Mouse (Mus musculus): Measurements from ENCODE around the gene Jade2. TPM values are rescaled to one million over a fixed set of nuclear protein-coding genes. Genes with fewer than 3 reads are reported as not detected.
A peak's percentile ranks its signal among the peaks of the same experiment; 100 is the strongest.

Jade2 gene
- total and polyA plus RNA-seq, 3 experiments: 25.6 to 60.1 (median 58.2) TPM

DNA sequence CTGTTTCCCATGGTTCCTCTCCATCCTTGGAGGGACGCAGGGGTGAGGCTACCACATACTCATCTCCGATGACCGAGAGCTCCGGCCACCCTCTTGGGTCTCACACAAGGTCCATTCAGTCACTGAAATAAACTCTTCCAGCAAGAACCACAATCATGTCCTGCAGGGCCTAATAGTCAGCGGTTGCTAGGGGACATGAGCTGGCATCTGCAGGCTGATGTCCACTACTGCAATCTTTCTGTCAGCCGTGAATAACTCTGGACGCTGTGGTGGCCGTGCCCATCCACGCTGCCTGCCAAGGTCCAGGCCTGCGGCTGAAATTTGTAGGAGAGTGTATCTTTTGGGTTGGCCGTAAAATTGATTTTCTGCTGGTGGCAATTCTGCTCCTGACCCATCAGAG is 34.2 kb downstream of the Jade2 start:
- no peaks in the 10 kb centered on the region for H3K27me3 ChIP-seq (replicated peaks)
- H3K9me3 ChIP-seq (replicated peaks; ENCODE audit: low read length): peaks cover 4% of the 10 kb centered on the region
- peaks cover 38% of the 10 kb centered on the region for H3K79me2 ChIP-seq (replicated peaks; ENCODE audit: control insufficient read depth, extremely low read depth, insufficient read depth, poor library complexity, severe bottlenecking)
- H3K4me3 ChIP-seq (replicated peaks in 1 of 3; ENCODE audit: low read depth in 2 of 3, low read length in 2 of 3, poor library complexity in 1 of 3): no peak overlapping the region
- peaks cover 62 to 81% of the 10 kb centered on the region in 2 experiments for H3K4me1 ChIP-seq (ENCODE audit: control insufficient read depth in 1 of 2, insufficient read depth in 2 of 2)
- dilution Hi-C loops (cut with MboI; ENCODE audit: extremely low pct_ligation_motif_present, extremely low pct_unique_long_range_greater_than_20kb, low sequenced_read_pairs): no loop called here
- in situ Hi-C loops (cut with MboI; ENCODE audit: low pct_ligation_motif_present, low pct_unique_long_range_greater_than_20kb, low sequenced_read_pairs): loop anchor here (10.0 kb wide), 1 partner anchor 142 kb away; the partner anchor contains the start of gene Cdkn2aipnl
- H3K36me3 ChIP-seq (replicated peaks in 1 of 2; ENCODE audit: control insufficient read depth in 1 of 2, insufficient read depth in 1 of 2, low read length in 1 of 2): peaks cover 95 to 99% of the 10 kb centered on the region in 2 experiments
- TF ChIP-seq MAX (IDR thresholded peaks at IDR 0.05; ENCODE audit: low read length) (no peak), SIN3A (IDR thresholded peaks at IDR 0.05; ENCODE audit: low read length) (0 out of 2 replicates have a peak, but pooled peaks have one; percentile 1), MAZ (IDR thresholded peaks at IDR 0.05; ENCODE audit: low read depth, low read length) (no peak)
- H3K27ac ChIP-seq (ENCODE audit: insufficient read depth, low read depth): peak overlapping the region; percentile 67
- H3K4me2 ChIP-seq (ENCODE audit: insufficient read depth, low read depth, poor library complexity, severe bottlenecking): no peak overlapping the region
- DNase-seq (ENCODE audit: extremely low read depth): no peak
- H3K9ac ChIP-seq (ENCODE audit: insufficient read depth, low read depth): no peak overlapping the region

DNA sequence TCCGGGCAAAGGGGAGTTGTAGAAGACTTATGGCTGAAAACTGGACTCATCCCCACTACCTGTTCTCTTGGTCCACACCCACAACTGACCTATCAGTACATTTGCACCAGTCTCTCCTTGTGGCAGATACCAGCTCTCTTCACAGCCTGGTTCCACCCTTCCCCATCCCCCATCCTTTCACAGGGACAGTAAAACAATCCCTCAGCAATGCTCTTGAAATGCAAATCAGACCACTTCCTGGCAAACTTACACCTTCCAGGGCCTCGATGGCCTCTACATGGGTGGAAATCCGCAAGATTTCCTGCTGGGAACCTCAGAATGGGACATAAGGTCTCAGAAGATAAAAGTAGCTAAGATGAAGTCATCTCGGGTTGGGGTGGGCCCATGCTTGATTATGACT is 34.7 kb downstream of the Jade2 start:
- Histone ChIP-seq H3K4me2 (ENCODE audit: insufficient read depth, low read depth, poor library complexity, severe bottlenecking) (peak overlapping the region; percentile 7; the same call in 1 of the 2 replicates), H3K27ac (ENCODE audit: insufficient read depth, low read depth) (peak overlapping the region; percentile 67), H3K79me2 (replicated peaks; ENCODE audit: control insufficient read depth, extremely low read depth, insufficient read depth, poor library complexity, severe bottlenecking) (peaks cover 38% of the 10 kb centered on the region), H3K4me3 (replicated peaks in 1 of 3; ENCODE audit: low read depth in 2 of 3, low read length in 2 of 3, poor library complexity in 1 of 3) (no peak overlapping the region), H3K27me3 (replicated peaks) (no peaks in the 10 kb centered on the region), H3K36me3 (replicated peaks in 1 of 2; ENCODE audit: control insufficient read depth in 1 of 2, insufficient read depth in 1 of 2, low read length in 1 of 2) (peaks cover 95 to 99% of the 10 kb centered on the region in 2 experiments), H3K9ac (ENCODE audit: insufficient read depth, low read depth) (no peak overlapping the region), H3K4me1 (ENCODE audit: control insufficient read depth in 1 of 2, insufficient read depth in 2 of 2) (peaks cover 66 to 86% of the 10 kb centered on the region in 2 experiments), H3K9me3 (replicated peaks; ENCODE audit: low read length) (peaks cover 4% of the 10 kb centered on the region)
- in situ Hi-C loops (cut with MboI; ENCODE audit: low pct_ligation_motif_present, low pct_unique_long_range_greater_than_20kb, low sequenced_read_pairs) (loop anchor here (10.0 kb wide), 1 partner anchor 142 kb away; the partner anchor contains the start of gene Cdkn2aipnl), dilution Hi-C loops (cut with MboI; ENCODE audit: extremely low pct_ligation_motif_present, extremely low pct_unique_long_range_greater_than_20kb, low sequenced_read_pairs) (no loop called here)
- DNase-seq (ENCODE audit: extremely low read depth): no peak
- no peak for TF ChIP-seq TBP (conservative IDR thresholded peaks at IDR 0.05; ENCODE audit: low read depth, low read length)
- no peak for TF ChIP-seq ZMIZ1 (IDR thresholded peaks at IDR 0.05; ENCODE audit: low read depth, low read length)
- no peak for TF ChIP-seq USF2 (conservative IDR thresholded peaks at IDR 0.05; ENCODE audit: low read depth, low read length)
- no peak for TF ChIP-seq JUND (conservative IDR thresholded peaks at IDR 0.05; ENCODE audit: low read depth, low read length)
- TF ChIP-seq UBTF (IDR thresholded peaks at IDR 0.05; ENCODE audit: low read depth, low read length): no peak
- no peak for TF ChIP-seq CHD1 (IDR thresholded peaks at IDR 0.05; ENCODE audit: low read depth, low read length)
- no peak for TF ChIP-seq KAT2A (IDR thresholded peaks at IDR 0.05; ENCODE audit: insufficient replicate concordance, low read length)
- no peak for TF ChIP-seq PAX5 (IDR thresholded peaks at IDR 0.05; ENCODE audit: low read length)
- TF ChIP-seq SIN3A (IDR thresholded peaks at IDR 0.05; ENCODE audit: low read length): peak; percentile 12; the same call in 1 of the 2 replicates
- TF ChIP-seq ETS1 (conservative IDR thresholded peaks at IDR 0.05; ENCODE audit: low read depth, low read length): peak; percentile 59; the same call in 1 of the 2 replicates
- TF ChIP-seq MYC (IDR thresholded peaks at IDR 0.05; ENCODE audit: low read depth, low read length): 0 out of 2 replicates have a peak, but pooled peaks have one; percentile 39
- no peak for TF ChIP-seq MAFK (IDR thresholded peaks at IDR 0.05; ENCODE audit: insufficient replicate concordance, low read length)
- TF ChIP-seq RCOR1 (conservative IDR thresholded peaks at IDR 0.05; ENCODE audit: low read depth, low read length): no peak; the same call in 1 of the 2 replicates
- TF ChIP-seq CHD2 (IDR thresholded peaks at IDR 0.05; ENCODE audit: low read length): peak; percentile 80
- TF ChIP-seq TCF12 (IDR thresholded peaks at IDR 0.05; ENCODE audit: low read depth, low read length): no peak
- TF ChIP-seq MEF2A (IDR thresholded peaks at IDR 0.05; ENCODE audit: borderline replicate concordance, low read depth, low read length): no peak
- no peak for TF ChIP-seq MAZ (IDR thresholded peaks at IDR 0.05; ENCODE audit: low read depth, low read length)
- 0 out of 2 replicates have a peak, but pooled peaks have one; percentile 18 for TF ChIP-seq POLR2AphosphoS2 (IDR thresholded peaks at IDR 0.05; ENCODE audit: low read depth, low read length)
- 0 out of 2 replicates have a peak, but pooled peaks have one; percentile 48 for TF ChIP-seq EP300 (IDR thresholded peaks at IDR 0.05; ENCODE audit: low read length)
